Mouse (Mus musculus): ENCODE data around the gene Smarca4. TPM values are rescaled to one million over a fixed set of nuclear protein-coding genes. Genes with fewer than 3 reads are reported as not detected.

Smarca4 gene
- polyA plus RNA-seq, 1 experiment from 2014 or later, result 47.2 TPM

GRCm38 (mm10) chr9:21703494-21703893, 87.5 kb downstream of the Smarca4 start:
- Histone ChIP-seq H3K36me3 (peaks cover 98% of the 10 kb centered on the region), H3K9me3 (replicated peaks) (no peaks in the 10 kb centered on the region), H3K9ac (no peak overlapping the region), H3K27me3 (replicated peaks) (no peaks in the 10 kb centered on the region), H3K4me2 (no peak overlapping the region), H3K4me1 (no peaks in the 10 kb centered on the region), H3K27ac (no peak overlapping the region), H3K4me3 (no peak overlapping the region)
- WGBS (ENCODE audit: insufficient replicate concordance), result 89% methylated on average over 7 of the region's 7 CpGs
- no peak for ATAC-seq

- ATAC-seq, result no peak
- H3K36me3 ChIP-seq, result peaks cover 81% of the 10 kb centered on the region
- 76% methylated on average over 4 of the region's 4 CpGs for WGBS (ENCODE audit: insufficient replicate concordance)
Observed at GRCm38 (mm10) chr9:21706085-21706484, 90.1 kb downstream of the Smarca4 start.

GRCm38 (mm10) chr9:21706586-21707265, 90.8 kb downstream of the Smarca4 start:
- no peak overlapping the region for H3K27ac ChIP-seq
- WGBS (ENCODE audit: insufficient replicate concordance), result 80% methylated on average over 8 of the region's 8 CpGs
- H3K27me3 ChIP-seq (replicated peaks), result no peaks in the 10 kb centered on the region
- no peak for ATAC-seq
- no peak overlapping the region for H3K9ac ChIP-seq
- H3K36me3 ChIP-seq, result peaks cover 75% of the 10 kb centered on the region
- no peak overlapping the region for H3K4me3 ChIP-seq
- H3K4me2 ChIP-seq, result no peak overlapping the region
- 0 out of 2 replicates have a peak, but pooled peaks cover 2% of the 10 kb centered on the region for H3K4me1 ChIP-seq
- no peaks in the 10 kb centered on the region for H3K9me3 ChIP-seq (replicated peaks)

More at GRCm38 (mm10) chr9:21706085-21706484, 90.1 kb downstream of the Smarca4 start:
- no peak overlapping the region for H3K4me3 ChIP-seq
- no peak overlapping the region for H3K4me2 ChIP-seq
- no peaks in the 10 kb centered on the region for H3K9me3 ChIP-seq (replicated peaks)
- H3K9ac ChIP-seq, result no peak overlapping the region
- H3K27ac ChIP-seq, result no peak overlapping the region
- 0 out of 2 replicates have a peak, but pooled peaks cover 2% of the 10 kb centered on the region for H3K4me1 ChIP-seq
- no peaks in the 10 kb centered on the region for H3K27me3 ChIP-seq (replicated peaks)

- peaks cover 49% of the 10 kb centered on the region for H3K36me3 ChIP-seq
- no peaks in the 10 kb centered on the region for H3K9me3 ChIP-seq (replicated peaks)
- no peak overlapping the region for H3K27ac ChIP-seq
- 79% methylated on average over 3 of the region's 3 CpGs for WGBS (ENCODE audit: insufficient replicate concordance)
- H3K9ac ChIP-seq, result no peak overlapping the region
- no peaks in the 10 kb centered on the region for H3K27me3 ChIP-seq (replicated peaks)
- H3K4me1 ChIP-seq, result 0 out of 2 replicates have a peak, but pooled peaks cover 2% of the 10 kb centered on the region
- ATAC-seq, result no peak
- no peak overlapping the region for H3K4me3 ChIP-seq
- H3K4me2 ChIP-seq, result no peak overlapping the region
Observed at GRCm38 (mm10) chr9:21709340-21709739, 93.4 kb downstream of the Smarca4 start.

GRCm38 (mm10) chr9:21715298-21715697, 99.3 kb downstream of the Smarca4 start:
- 5% methylated on average over 4 of the region's 4 CpGs for WGBS (ENCODE audit: insufficient replicate concordance)
- Histone ChIP-seq H3K9me3 (replicated peaks) (no peaks in the 10 kb centered on the region), H3K27ac (peak overlapping the region; percentile 70), H3K9ac (peak overlapping the region; percentile 6; the same call in 1 of the 2 replicates), H3K4me1 (peaks cover 33% of the 10 kb centered on the region), H3K27me3 (replicated peaks) (no peaks in the 10 kb centered on the region), H3K4me2 (peak overlapping the region; percentile 27; the same call in 1 of the 2 replicates), H3K4me3 (no peak overlapping the region), H3K36me3 (no peaks in the 10 kb centered on the region)
- ATAC-seq, result peak; percentile 98

- peak overlapping the region; percentile 49; the same call in 1 of the 2 replicates for H3K27ac ChIP-seq
- H3K9ac ChIP-seq, result no peak overlapping the region
- H3K9me3 ChIP-seq (replicated peaks), result no peaks in the 10 kb centered on the region
- H3K4me1 ChIP-seq, result peaks cover 39% of the 10 kb centered on the region
- no peak for ATAC-seq
- no peaks in the 10 kb centered on the region for H3K36me3 ChIP-seq
- no peak overlapping the region for H3K4me2 ChIP-seq
- 58% methylated on average over 2 of the region's 2 CpGs for WGBS (ENCODE audit: insufficient replicate concordance)
- H3K4me3 ChIP-seq, result no peak overlapping the region
- H3K27me3 ChIP-seq (replicated peaks), result no peaks in the 10 kb centered on the region
Observed at GRCm38 (mm10) chr9:21717015-21717414, 101.0 kb downstream of the Smarca4 start.

- H3K36me3 ChIP-seq, result peaks cover 5% of the 10 kb centered on the region; the same call in 1 of the 2 replicates
- peaks cover 55% of the 10 kb centered on the region for H3K4me1 ChIP-seq
- no peak overlapping the region for H3K4me3 ChIP-seq
- no peak overlapping the region for H3K4me2 ChIP-seq
- H3K9me3 ChIP-seq (replicated peaks), result no peaks in the 10 kb centered on the region
- 81% methylated on average over 2 of the region's 2 CpGs for WGBS (ENCODE audit: insufficient replicate concordance)
- no peak overlapping the region for H3K9ac ChIP-seq
- ATAC-seq, result no peak
- no peak overlapping the region for H3K27ac ChIP-seq
- no peaks in the 10 kb centered on the region for H3K27me3 ChIP-seq (replicated peaks)
Observed at GRCm38 (mm10) chr9:21721036-21721435, 105.1 kb downstream of the Smarca4 start.

- Histone ChIP-seq H3K36me3 (peaks cover 28% of the 10 kb centered on the region), H3K9ac (peak within 1 kb of the TSS; percentile 83), H3K27me3 (replicated peaks) (no peaks in the 10 kb centered on the region), H3K4me1 (peaks cover 70% of the 10 kb centered on the region), H3K4me2 (peak within 1 kb of the TSS; percentile 96), H3K9me3 (replicated peaks) (no peaks in the 10 kb centered on the region), H3K27ac (peak within 1 kb of the TSS; percentile 96), H3K4me3 (peak within 1 kb of the TSS; percentile 82)
- whole genome bisulfite sequencing (ENCODE audit: insufficient replicate concordance), result under 1% methylated on average over 47 of the region's 47 CpGs
- peak; percentile 82 for ATAC-seq
Observed at GRCm38 (mm10) chr9:21723377-21724146, 107.6 kb downstream of the Smarca4 start, which contains the start of gene Ldlr. Ldlr (plus strand) TSS chr9:21723483.

- Histone ChIP-seq H3K27me3 (replicated peaks) (no peaks in the 10 kb centered on the region), H3K36me3 (peaks cover 34% of the 10 kb centered on the region), H3K9ac (peak overlapping the region; percentile 83), H3K9me3 (replicated peaks) (no peaks in the 10 kb centered on the region), H3K4me3 (peak overlapping the region; percentile 82), H3K4me2 (peak overlapping the region; percentile 96), H3K4me1 (peaks cover 72% of the 10 kb centered on the region), H3K27ac (peak overlapping the region; percentile 96)
- ATAC-seq, result peak; percentile 90
- under 1% methylated on average over 17 of the region's 18 CpGs for WGBS (ENCODE audit: insufficient replicate concordance)
Observed at GRCm38 (mm10) chr9:21724147-21724536, 108.2 kb downstream of the Smarca4 start.

GRCm38 (mm10) chr9:21725224-21726121, 109.5 kb downstream of the Smarca4 start:
- 27% methylated on average over 23 of the region's 23 CpGs for WGBS (ENCODE audit: insufficient replicate concordance)

GRCm38 (mm10) chr9:21726218-21726975, 110.4 kb downstream of the Smarca4 start:
- Histone ChIP-seq H3K27ac (peak overlapping the region; percentile 78), H3K4me2 (peak overlapping the region; percentile 96), H3K4me1 (peaks cover 73% of the 10 kb centered on the region), H3K4me3 (peak overlapping the region; percentile 82), H3K27me3 (replicated peaks) (no peaks in the 10 kb centered on the region), H3K9me3 (replicated peaks) (no peaks in the 10 kb centered on the region), H3K9ac (peak overlapping the region; percentile 83), H3K36me3 (peaks cover 55% of the 10 kb centered on the region)
- ATAC-seq, result no peak
- 68% methylated on average over 14 of the region's 14 CpGs for WGBS (ENCODE audit: insufficient replicate concordance)

More at GRCm38 (mm10) chr9:21725224-21726121, 109.5 kb downstream of the Smarca4 start:
- Histone ChIP-seq H3K27ac (peak overlapping the region; percentile 78), H3K4me2 (peak overlapping the region; percentile 96), H3K27me3 (replicated peaks) (no peaks in the 10 kb centered on the region), H3K9me3 (replicated peaks) (no peaks in the 10 kb centered on the region), H3K36me3 (peaks cover 47% of the 10 kb centered on the region), H3K4me3 (peak overlapping the region; percentile 82), H3K9ac (peak overlapping the region; percentile 83), H3K4me1 (peaks cover 76% of the 10 kb centered on the region)
- ATAC-seq, result no peak
